Mouse (Mus musculus) olfactory bulb, adult 2 months (tissue): ENCODE measurements around the gene Agxt2. TPM values are rescaled to one million over a fixed set of nuclear protein-coding genes. Genes with fewer than 3 reads are reported as not detected.

Source experiments
- H3K27ac ChIP-seq: fragments of 200-500 bp; 2 replicates; pipeline ENCODE4 v1.5.1; 2012; ENCODE audit warnings: low read depth, low read length; ENCODE audit not compliant: insufficient read depth
- H3K4me1 ChIP-seq: fragments of 200-500 bp; 2 replicates; pipeline ENCODE4 v1.6.1; 2012; ENCODE audit warnings: low read length; ENCODE audit not compliant: control insufficient read depth, insufficient read depth
- H3K4me3 ChIP-seq: fragments of 200-500 bp; 2 replicates; pipeline ENCODE4 v1.5.1; 2012; ENCODE audit warnings: mild to moderate bottlenecking, low read depth, low read length, moderate library complexity; ENCODE audit not compliant: insufficient read depth
- CTCF ChIP-seq: fragments of 200-500 bp; IDR thresholded peaks from 2 replicates; pipeline ENCODE4 v1.5.1; 2012; ENCODE audit warnings: low read depth, mild to moderate bottlenecking, low read length, moderate library complexity; ENCODE audit not compliant: insufficient read depth
- POLR2A ChIP-seq: fragments of 200-500 bp; IDR thresholded peaks from 2 replicates; pipeline ENCODE4 v1.6.1; 2012; ENCODE audit warnings: mild to moderate bottlenecking, low read depth, low read length, moderate library complexity; ENCODE audit not compliant: insufficient read depth
- WGBS: fragments of 180-500 bp; shearing (Covaris S2); methylation state at CpG from one replicate; pipeline ENCODE4 v1.1.7; 2018; 5-methylcytosine and 5-hydroxymethylcytosine counted together
- polyA plus RNA-seq: library from polyadenylated mRNA; stranded (reverse); fragments of >200 nt; gene quantifications from 2 replicates; pipeline ENCODE4 v1.2.4, GENCODE M21; 2012; ENCODE audit warnings: low replicate concordance; ENCODE audit not compliant: missing spikeins, insufficient read depth, insufficient read length

Agxt2 gene
- polyA plus RNA-seq, 1 experiment, result not detected

DNA sequence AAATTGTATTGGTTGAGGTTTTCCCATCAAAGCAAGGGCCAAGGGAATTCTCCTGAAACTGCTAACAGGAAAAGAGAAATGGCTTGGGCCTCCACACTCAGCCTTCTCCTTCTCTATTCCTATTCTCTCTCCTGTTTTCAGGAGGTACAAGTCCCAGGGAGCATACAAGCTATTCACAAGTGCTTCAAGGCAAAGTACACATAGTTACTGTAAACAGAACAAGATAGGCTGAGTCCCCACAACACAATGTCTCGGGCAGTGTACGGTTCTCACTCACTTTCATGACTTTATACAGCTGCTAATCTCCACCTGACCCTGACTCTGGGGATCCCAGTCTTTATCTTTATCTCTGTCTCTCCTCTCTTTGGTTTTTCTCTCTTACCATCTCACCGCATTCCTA, 17.1 kb downstream of the Agxt2 start:
- no peaks in the 10 kb centered on the region for H3K4me1 ChIP-seq
- no peak for TF ChIP-seq POLR2A
- no peak for TF ChIP-seq CTCF
- H3K27ac ChIP-seq, result no peak overlapping the region
- 94% methylated on average over 3 of the region's 3 CpGs for WGBS
- no peak overlapping the region for H3K4me3 ChIP-seq

DNA sequence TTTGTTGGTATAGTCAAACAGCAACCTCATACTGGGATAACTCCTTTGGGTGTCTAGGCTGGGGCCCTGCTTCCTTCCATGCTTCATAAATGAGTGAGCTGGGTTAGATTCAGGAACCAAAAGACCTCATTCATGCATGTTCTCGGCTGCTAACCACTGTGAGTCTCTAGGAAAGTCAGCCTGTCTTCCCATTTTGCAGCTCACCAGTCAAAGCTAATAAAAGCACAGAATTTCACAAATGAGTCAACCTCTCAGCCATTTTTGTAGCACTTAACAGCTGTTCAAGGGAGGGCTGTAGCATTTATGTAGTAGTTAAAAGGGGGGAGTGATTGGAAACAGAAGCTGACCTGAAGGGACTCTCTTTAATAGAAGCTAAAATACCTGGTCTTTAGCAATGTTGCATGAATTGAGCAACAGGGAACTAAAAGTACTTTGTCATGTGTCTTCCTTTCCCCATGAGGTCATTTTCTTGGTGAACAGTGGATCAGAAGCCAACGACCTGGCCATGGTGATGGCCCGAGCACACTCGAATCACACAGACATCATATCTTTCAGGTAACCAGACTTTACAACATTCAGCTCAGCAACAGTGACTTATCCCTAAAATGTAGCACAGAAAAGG, 20.1 kb downstream of the Agxt2 start:
- H3K27ac ChIP-seq, result no peak overlapping the region
- 85% methylated on average over 4 of the region's 4 CpGs for WGBS
- H3K4me3 ChIP-seq, result no peak overlapping the region
- no peaks in the 10 kb centered on the region for H3K4me1 ChIP-seq
- TF ChIP-seq CTCF (no peak), POLR2A (no peak)

DNA sequence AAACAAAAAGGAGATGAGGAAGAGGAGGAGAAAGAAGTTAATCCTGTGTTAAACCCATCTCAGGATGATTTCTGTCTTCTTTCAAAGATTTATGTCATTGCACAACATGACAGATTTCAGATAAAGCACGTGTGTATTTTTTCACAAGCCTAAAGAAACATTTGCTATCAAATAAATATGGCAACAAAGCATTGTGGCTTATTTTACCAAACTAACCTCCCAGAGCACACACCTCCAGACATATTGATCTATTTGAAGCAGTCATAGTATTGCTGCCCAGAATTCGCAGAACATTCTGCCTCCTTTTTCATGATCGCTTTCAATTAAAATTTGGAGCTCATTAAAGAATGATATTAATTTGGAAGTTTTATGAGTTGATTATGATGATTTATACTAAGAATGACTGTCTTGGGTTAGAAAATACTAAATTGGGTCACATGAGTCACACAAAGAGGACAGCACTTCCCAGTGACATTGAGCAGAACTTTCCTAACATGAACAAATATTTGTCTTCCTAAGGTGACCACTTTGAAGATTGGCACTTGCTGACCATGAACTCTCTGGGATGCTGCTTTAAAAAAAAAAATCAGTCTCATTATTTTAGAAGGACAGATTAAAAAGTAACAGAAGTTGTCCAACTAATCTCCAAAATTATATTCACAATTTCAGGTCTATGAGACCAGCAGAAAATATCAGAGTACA, 21.6 kb downstream of the Agxt2 start:
- TF ChIP-seq CTCF, result no peak
- TF ChIP-seq POLR2A, result no peak
- Histone ChIP-seq H3K4me1 (no peaks in the 10 kb centered on the region), H3K27ac (no peak overlapping the region), H3K4me3 (no peak overlapping the region)
- 95% methylated on average over 3 of the region's 3 CpGs for WGBS

DNA sequence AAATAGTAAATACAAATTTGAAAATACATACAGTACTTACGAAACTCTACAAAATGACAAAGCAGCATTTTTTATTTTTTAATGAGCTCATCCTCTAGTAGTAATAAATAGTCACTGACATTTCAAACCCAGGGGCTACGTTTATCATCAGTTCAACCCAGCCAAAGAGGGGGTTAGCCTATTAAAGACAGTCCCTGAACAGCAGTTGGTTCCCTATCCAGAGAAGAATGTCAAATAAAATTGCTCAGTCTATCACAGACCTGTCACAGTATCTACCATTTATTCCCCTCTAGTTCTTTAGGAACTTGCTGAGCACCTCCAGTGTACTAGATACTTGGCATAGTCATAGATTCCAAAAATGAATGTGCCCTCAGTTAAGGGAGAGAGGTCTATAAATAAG, 28.9 kb downstream of the Agxt2 start:
- TF ChIP-seq POLR2A (no peak), CTCF (no peak)
- no peaks in the 10 kb centered on the region for H3K4me1 ChIP-seq
- no peak overlapping the region for H3K4me3 ChIP-seq
- H3K27ac ChIP-seq, result no peak overlapping the region
- WGBS, result 84% methylated on average over 2 of the region's 2 CpGs

DNA sequence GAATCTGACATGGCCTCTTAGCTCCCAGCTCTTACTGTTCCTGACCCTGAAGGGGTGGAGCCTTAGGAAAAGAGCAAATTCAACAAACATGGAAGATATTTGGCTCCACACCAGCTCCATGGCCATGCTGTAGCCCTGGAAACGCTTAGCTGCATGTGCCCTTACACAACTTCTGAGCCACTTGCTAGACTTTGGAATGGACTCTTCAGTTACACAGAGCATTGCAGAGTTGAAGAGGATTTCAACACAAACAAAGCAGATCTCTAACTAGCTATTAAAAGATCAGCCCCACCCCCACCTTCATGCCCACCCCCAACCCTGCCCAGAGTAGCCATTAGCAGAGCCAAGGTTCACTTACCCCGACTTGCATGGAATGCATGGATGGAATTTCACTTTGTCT, 41.5 kb downstream of the Agxt2 start:
- 55% methylated on average over 2 of the region's 2 CpGs for WGBS
- Histone ChIP-seq H3K27ac (no peak overlapping the region), H3K4me1 (no peaks in the 10 kb centered on the region), H3K4me3 (no peak overlapping the region)
- no peak for TF ChIP-seq POLR2A

DNA sequence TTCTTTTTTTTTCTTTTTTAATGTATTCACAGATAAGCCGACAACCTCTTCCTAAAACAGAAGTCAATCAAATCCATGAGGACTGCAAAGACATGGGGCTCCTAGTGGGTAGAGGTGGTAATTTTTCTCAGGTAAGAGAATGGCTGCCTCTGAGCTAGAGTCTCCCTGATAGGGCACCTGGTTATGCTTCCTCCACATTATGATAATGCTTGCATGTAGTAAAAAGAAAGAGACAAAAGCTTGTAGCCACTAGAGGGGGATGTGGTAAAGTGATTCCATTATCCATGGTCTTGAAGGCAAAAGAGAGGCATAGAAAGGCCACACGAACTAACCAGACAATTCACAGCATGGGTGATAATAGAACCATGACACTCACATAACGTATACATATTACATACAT, 42.1 kb downstream of the Agxt2 start:
- TF ChIP-seq POLR2A (no peak), CTCF (no peak)
- no peak overlapping the region for H3K4me3 ChIP-seq
- 52% methylated on average over 3 of the region's 3 CpGs for WGBS
- H3K4me1 ChIP-seq, result no peaks in the 10 kb centered on the region
- H3K27ac ChIP-seq, result no peak overlapping the region

DNA sequence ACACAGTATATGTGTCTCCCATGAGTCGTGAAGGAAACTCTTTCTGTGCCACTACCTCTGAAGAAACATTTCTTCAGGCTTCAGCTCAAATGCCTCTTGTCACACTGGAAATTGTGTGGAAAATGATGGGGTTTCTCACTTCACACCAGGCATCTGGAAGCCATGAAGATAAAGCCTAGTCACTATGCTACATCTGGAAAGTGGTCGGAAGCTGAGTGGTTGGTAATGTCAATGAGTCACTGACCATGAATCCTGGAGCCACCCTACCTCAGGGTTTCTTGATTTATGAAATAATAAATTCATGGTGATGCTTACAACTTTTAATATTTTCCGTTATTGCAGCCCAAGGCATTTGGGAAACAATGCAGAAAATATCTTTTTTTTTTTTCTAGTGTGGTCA, 51.5 kb downstream of the Agxt2 start:
- WGBS, result 87% methylated on average over 3 of the region's 3 CpGs
- no peaks in the 10 kb centered on the region for H3K4me1 ChIP-seq
- no peak overlapping the region for H3K4me3 ChIP-seq
- TF ChIP-seq CTCF, result no peak
- no peak overlapping the region for H3K27ac ChIP-seq

DNA sequence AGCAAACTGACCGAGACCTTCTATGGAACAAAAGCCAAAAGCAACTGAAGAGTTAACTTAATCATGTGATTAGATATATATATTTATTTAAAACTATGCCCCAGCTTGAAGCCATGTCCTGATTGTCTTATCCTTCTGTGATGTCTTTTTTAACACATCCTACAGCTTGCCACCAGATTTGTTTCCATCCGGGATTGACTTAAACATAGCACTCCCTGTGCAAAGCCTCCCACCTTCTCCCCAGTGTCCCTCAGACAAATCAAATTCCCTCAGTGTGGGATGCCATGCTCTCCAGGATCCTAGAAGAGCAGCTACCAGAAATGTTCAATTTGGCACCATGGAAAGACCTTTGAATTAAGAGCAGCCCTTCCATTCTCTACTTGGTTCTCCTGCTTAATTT, 52.5 kb downstream of the Agxt2 start:
- WGBS, result 88% methylated on average over 2 of the region's 2 CpGs
- Histone ChIP-seq H3K4me3 (no peak overlapping the region), H3K27ac (no peak overlapping the region), H3K4me1 (no peaks in the 10 kb centered on the region)
- TF ChIP-seq CTCF (no peak), POLR2A (no peak)

DNA sequence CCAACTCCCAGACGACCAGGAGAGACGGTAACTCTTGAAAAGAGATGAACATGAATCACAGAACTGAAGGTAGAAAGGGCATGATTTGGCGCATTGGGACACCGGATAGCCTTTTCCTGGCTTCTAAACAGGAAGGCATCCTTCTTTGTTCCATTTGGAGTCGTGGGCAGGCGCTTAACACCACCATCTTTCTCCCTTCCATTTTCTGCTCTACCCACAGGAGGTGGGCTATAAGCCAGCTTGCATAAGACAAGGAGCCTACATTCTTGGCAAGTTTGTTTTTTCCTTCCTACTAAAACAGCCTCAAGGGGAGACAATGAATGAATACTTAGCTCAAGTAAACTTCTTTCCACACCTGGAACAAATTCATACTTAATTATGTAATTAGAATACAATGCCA, 55.3 kb downstream of the Agxt2 start:
- WGBS, result 88% methylated on average over 6 of the region's 6 CpGs
- TF ChIP-seq CTCF, result no peak
- TF ChIP-seq POLR2A, result no peak
- H3K4me1 ChIP-seq, result no peaks in the 10 kb centered on the region
- H3K4me3 ChIP-seq, result no peak overlapping the region
- H3K27ac ChIP-seq, result no peak overlapping the region

DNA sequence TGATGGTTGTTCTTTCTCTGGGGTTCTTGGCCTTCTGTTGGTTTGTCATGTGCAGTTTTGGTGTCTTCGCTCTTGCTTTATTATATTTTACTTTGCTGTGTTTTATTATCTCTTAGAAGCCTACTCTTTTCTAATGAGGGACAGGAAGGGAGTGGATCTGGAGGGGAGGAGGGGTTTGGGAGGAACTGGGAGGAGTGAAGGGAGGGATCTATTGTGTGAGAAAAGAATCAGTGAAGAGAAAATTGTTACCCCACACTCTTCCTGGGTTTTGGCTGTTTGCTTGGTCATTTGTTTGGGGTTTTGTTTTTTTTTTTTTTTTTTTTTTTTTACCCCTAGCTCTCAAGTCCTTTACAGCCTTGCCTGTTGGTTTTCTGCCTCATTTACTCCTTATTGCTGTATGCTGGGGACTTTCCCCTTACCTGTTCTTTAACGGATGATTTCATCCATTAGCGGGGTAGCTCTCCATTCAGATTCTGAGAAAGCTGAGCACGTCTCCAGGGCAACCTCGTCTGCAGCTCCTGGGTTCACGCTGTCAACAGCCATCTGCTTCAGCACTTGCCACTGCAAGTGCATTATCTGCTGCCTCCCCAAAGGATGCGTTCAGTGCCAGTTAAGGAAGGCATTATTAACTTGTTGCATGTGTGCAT, 62.9 kb downstream of the Agxt2 start:
- WGBS, result 24% methylated on average over 7 of the region's 7 CpGs
- no peak overlapping the region for H3K4me3 ChIP-seq
- H3K4me1 ChIP-seq, result no peaks in the 10 kb centered on the region
- no peak for TF ChIP-seq CTCF
- TF ChIP-seq POLR2A, result no peak
- H3K27ac ChIP-seq, result no peak overlapping the region
